Mouse (Mus musculus): ENCODE data around the gene Cadm4. TPM values are rescaled to one million over a fixed set of nuclear protein-coding genes. Genes with fewer than 3 reads are reported as not detected.
A peak's percentile ranks its signal among the peaks of the same experiment; 100 is the strongest.

Cadm4 gene
- polyA plus RNA-seq, 1 experiment from 2014 or later: 0.65 TPM

GRCm38 (mm10) chr7:24533031-24533571 is 51.3 kb downstream of the Cadm4 start:
- H3K27me3 ChIP-seq (replicated peaks): peaks cover 14% of the 10 kb centered on the region
- no peak overlapping the region for H3K9ac ChIP-seq
- H3K36me3 ChIP-seq: peaks cover 39% of the 10 kb centered on the region
- H3K9me3 ChIP-seq (replicated peaks): no peaks in the 10 kb centered on the region
- no peak overlapping the region for H3K4me3 ChIP-seq
- no peak for ATAC-seq (ENCODE audit: insufficient number of reproducible peaks, low FRiP score)
- no peak overlapping the region for H3K27ac ChIP-seq (ENCODE audit: poor library complexity, severe bottlenecking)
- no peak overlapping the region for H3K4me2 ChIP-seq
- peaks cover 22% of the 10 kb centered on the region for H3K4me1 ChIP-seq (replicated peaks)
- WGBS: 66% methylated on average over 28 of the region's 28 CpGs

DNA sequence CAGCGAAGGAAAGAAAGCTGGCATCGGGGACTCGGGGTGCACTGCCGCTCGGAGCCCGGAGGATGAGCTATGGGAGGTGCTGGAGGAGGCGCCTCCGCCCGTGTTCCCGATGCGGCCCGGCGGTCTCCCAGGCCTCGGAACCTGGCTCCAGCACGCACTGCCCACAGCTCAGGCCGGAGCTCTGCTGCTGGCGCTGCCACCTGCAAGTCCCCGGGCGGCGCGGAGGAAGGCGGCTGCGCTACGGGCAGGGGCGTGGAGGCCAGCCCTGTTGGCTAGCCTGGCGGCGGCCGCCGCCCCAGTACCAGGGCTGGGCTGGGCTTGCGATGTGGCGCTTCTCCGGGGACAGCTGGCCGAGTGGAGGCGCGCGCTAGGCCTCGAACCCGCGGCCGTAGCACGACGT is 52.0 kb downstream of the Cadm4 start:
- Histone ChIP-seq H3K4me3 (peak overlapping the region; percentile 6), H3K4me2 (peak overlapping the region; percentile 51), H3K9ac (peak overlapping the region; percentile 38; the same call in 1 of the 2 replicates), H3K27ac (ENCODE audit: poor library complexity, severe bottlenecking) (no peak overlapping the region), H3K36me3 (peaks cover 39% of the 10 kb centered on the region), H3K9me3 (replicated peaks) (no peaks in the 10 kb centered on the region), H3K4me1 (replicated peaks) (peaks cover 22% of the 10 kb centered on the region), H3K27me3 (replicated peaks) (peaks cover 14% of the 10 kb centered on the region)
- WGBS: 35% methylated on average over 42 of the region's 42 CpGs
- no peak for ATAC-seq (ENCODE audit: insufficient number of reproducible peaks, low FRiP score)

- peaks cover 20% of the 10 kb centered on the region for H3K4me1 ChIP-seq (replicated peaks)
- 0 out of 2 replicates have a peak overlapping the region, but pooled peaks have one; percentile 38 for H3K9ac ChIP-seq
- ATAC-seq (ENCODE audit: insufficient number of reproducible peaks, low FRiP score): no peak
- no peak overlapping the region for H3K27ac ChIP-seq (ENCODE audit: poor library complexity, severe bottlenecking)
- peaks cover 14% of the 10 kb centered on the region for H3K27me3 ChIP-seq (replicated peaks)
- H3K36me3 ChIP-seq: peaks cover 39% of the 10 kb centered on the region
- WGBS: 36% methylated on average over 19 of the region's 19 CpGs
- peak overlapping the region; percentile 51 for H3K4me2 ChIP-seq
- 0 out of 2 replicates have a peak, but pooled peaks cover 3% of the 10 kb centered on the region for H3K9me3 ChIP-seq (replicated peaks)
- H3K4me3 ChIP-seq: peak overlapping the region; percentile 6; the same call in 1 of the 2 replicates
Measured at GRCm38 (mm10) chr7:24534301-24534700, 52.5 kb downstream of the Cadm4 start.

GRCm38 (mm10) chr7:24537081-24537480 is 55.3 kb downstream of the Cadm4 start:
- Histone ChIP-seq H3K27me3 (replicated peaks) (peaks cover 14% of the 10 kb centered on the region), H3K27ac (ENCODE audit: poor library complexity, severe bottlenecking) (no peak overlapping the region), H3K4me1 (replicated peaks) (peaks cover 12% of the 10 kb centered on the region), H3K9ac (no peak overlapping the region), H3K4me3 (no peak overlapping the region), H3K36me3 (peaks cover 39% of the 10 kb centered on the region), H3K4me2 (no peak overlapping the region), H3K9me3 (replicated peaks) (0 out of 2 replicates have a peak, but pooled peaks cover 4% of the 10 kb centered on the region)
- WGBS: 83% methylated on average over 4 of the region's 4 CpGs
- no peak for ATAC-seq (ENCODE audit: insufficient number of reproducible peaks, low FRiP score)

- Histone ChIP-seq H3K27ac (ENCODE audit: poor library complexity, severe bottlenecking) (no peak overlapping the region), H3K4me3 (no peak overlapping the region), H3K27me3 (replicated peaks) (peaks cover 14% of the 10 kb centered on the region), H3K4me1 (replicated peaks) (peaks cover 9% of the 10 kb centered on the region), H3K9ac (no peak overlapping the region), H3K4me2 (no peak overlapping the region), H3K9me3 (replicated peaks) (0 out of 2 replicates have a peak, but pooled peaks cover 4% of the 10 kb centered on the region), H3K36me3 (peaks cover 37% of the 10 kb centered on the region)
- no peak for ATAC-seq (ENCODE audit: insufficient number of reproducible peaks, low FRiP score)
- WGBS: 82% methylated on average over 5 of the region's 5 CpGs
Measured at GRCm38 (mm10) chr7:24537591-24537990, 55.8 kb downstream of the Cadm4 start.

DNA sequence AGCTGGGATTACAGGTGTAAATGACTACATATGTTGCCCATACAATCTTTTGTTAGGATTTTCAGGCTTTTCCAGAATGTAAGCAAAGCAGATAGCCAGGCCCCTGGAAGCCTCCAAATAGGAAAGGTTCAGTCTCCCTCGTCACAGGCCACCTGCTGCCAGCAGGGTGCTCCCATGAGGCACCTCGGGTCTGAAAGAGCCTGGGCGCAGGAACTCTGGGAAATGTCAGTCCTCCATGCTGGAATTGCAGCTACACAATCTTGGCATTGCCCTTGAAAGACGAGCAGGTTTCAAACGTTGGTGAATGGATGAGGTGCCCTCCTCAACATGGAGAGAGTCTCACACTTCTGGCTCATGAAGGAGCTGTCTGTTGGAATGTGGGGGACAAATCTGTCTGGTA is 56.3 kb downstream of the Cadm4 start:
- Histone ChIP-seq H3K4me1 (replicated peaks) (peaks cover 9% of the 10 kb centered on the region), H3K27ac (ENCODE audit: poor library complexity, severe bottlenecking) (no peak overlapping the region), H3K9me3 (replicated peaks) (0 out of 2 replicates have a peak, but pooled peaks cover 4% of the 10 kb centered on the region), H3K36me3 (peaks cover 34% of the 10 kb centered on the region), H3K27me3 (replicated peaks) (peaks cover 11% of the 10 kb centered on the region), H3K9ac (no peak overlapping the region), H3K4me3 (no peak overlapping the region), H3K4me2 (no peak overlapping the region)
- no peak for ATAC-seq (ENCODE audit: insufficient number of reproducible peaks, low FRiP score)
- WGBS: 36% methylated on average over 5 of the region's 5 CpGs

DNA sequence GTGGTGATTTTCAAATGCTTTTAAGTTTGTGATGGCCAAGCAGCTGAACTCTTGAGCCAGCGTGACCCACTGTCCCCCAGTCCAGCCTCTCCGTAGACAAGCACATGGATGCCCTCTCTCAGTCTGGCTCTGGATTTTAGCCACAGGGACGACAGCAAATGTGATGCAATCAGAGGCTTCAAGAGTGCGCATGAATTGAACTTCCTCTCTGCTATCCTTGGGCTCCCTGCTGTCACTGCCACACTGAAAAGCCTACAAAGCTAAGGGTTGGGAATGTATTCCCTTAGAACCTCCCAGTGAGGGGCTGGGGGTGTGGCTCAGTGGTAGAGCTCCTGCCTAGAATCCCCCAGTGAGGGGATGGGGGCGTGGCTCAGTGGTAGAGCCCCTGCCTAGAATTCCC is 56.9 kb downstream of the Cadm4 start:
- H3K36me3 ChIP-seq: peaks cover 29% of the 10 kb centered on the region
- H3K4me2 ChIP-seq: no peak overlapping the region
- H3K4me3 ChIP-seq: no peak overlapping the region
- no peak for ATAC-seq (ENCODE audit: insufficient number of reproducible peaks, low FRiP score)
- WGBS: 78% methylated on average over 5 of the region's 5 CpGs
- H3K4me1 ChIP-seq (replicated peaks): peaks cover 7% of the 10 kb centered on the region
- no peak overlapping the region for H3K27ac ChIP-seq (ENCODE audit: poor library complexity, severe bottlenecking)
- H3K27me3 ChIP-seq (replicated peaks): peaks cover 6% of the 10 kb centered on the region
- H3K9me3 ChIP-seq (replicated peaks): 0 out of 2 replicates have a peak, but pooled peaks cover 4% of the 10 kb centered on the region
- H3K9ac ChIP-seq: no peak overlapping the region

- H3K4me1 ChIP-seq (replicated peaks): no peaks in the 10 kb centered on the region
- H3K9ac ChIP-seq: no peak overlapping the region
- ATAC-seq (ENCODE audit: insufficient number of reproducible peaks, low FRiP score): no peak
- H3K9me3 ChIP-seq (replicated peaks): 0 out of 2 replicates have a peak, but pooled peaks cover 4% of the 10 kb centered on the region
- no peak overlapping the region for H3K4me3 ChIP-seq
- no peaks in the 10 kb centered on the region for H3K27me3 ChIP-seq (replicated peaks)
- WGBS: 90% methylated on average over 4 of the region's 4 CpGs
- no peak overlapping the region for H3K27ac ChIP-seq (ENCODE audit: poor library complexity, severe bottlenecking)
- H3K4me2 ChIP-seq: no peak overlapping the region
- peaks cover 19% of the 10 kb centered on the region for H3K36me3 ChIP-seq
Measured at GRCm38 (mm10) chr7:24539686-24540085, 57.9 kb downstream of the Cadm4 start.

DNA sequence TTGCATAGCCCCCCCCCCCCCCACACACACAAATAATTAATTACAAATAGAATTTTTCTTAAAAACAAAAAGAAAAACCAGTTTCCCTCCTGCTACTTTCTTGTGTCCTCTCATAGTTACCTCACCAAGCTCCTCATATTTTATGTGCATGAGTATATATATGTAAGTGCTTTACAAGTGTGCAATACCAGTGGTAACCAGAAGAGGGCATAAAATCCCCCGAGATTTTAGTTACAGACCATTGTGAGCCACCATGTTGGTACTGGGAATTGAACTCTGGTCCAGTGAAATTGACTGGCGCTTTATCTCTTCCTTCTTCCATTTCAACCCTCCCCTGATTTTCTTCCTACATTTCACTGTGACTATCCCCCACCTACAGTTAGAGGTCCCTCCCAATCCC is 62.7 kb downstream of the Cadm4 start:
- Histone ChIP-seq H3K9ac (no peak overlapping the region), H3K9me3 (replicated peaks) (no peaks in the 10 kb centered on the region), H3K27ac (ENCODE audit: poor library complexity, severe bottlenecking) (no peak overlapping the region), H3K4me1 (replicated peaks) (peaks cover 15% of the 10 kb centered on the region), H3K36me3 (peaks cover 12% of the 10 kb centered on the region), H3K4me2 (no peak overlapping the region), H3K27me3 (replicated peaks) (no peaks in the 10 kb centered on the region), H3K4me3 (no peak overlapping the region)
- no peak for ATAC-seq (ENCODE audit: insufficient number of reproducible peaks, low FRiP score)
- WGBS: 81% methylated on average over 2 of the region's 2 CpGs

DNA sequence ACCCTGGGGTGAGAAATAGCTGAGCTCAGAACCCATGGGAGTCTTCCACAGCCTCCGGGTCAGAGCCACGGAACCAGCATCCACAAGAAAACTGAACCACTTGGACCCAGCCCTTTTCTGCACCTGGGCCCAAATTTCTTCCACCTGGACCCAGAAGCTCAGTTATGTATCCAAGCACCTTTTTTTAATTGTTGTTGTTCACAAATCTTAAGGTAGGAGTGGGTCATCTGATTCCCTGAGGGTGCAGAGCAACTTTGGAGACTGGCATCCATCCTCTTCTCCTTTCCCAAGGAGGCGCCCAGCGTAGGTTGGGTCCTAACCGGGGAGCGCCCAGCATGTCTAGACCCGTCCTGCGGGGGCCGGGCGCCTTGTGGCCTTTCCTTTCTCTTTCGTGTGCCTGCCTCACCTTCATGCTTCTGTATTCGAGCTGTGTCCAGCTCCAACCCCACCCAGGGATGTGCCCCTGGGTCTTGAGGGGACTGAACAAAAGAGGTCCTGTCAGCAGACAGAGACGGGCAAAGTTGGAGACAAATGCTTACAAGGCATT is 64.3 kb downstream of the Cadm4 start, which contains the start of the genes Pinlyp and Xrcc1:
TSS of gene Pinlyp (minus strand) at position 51 of the 547 bp plus-strand sequence.
TSS of gene Xrcc1 (plus strand) at position 222 of the 547 bp plus-strand sequence.
- peak within 1 kb of the TSS; percentile 89 for H3K9ac ChIP-seq
- 34% methylated on average over 13 of the region's 13 CpGs for WGBS
- H3K4me2 ChIP-seq: peak within 1 kb of the TSS; percentile 73
- peak within 1 kb of the TSS; percentile 88 for H3K4me3 ChIP-seq
- H3K27ac ChIP-seq (ENCODE audit: poor library complexity, severe bottlenecking): peak within 1 kb of the TSS; percentile 69
- H3K4me1 ChIP-seq (replicated peaks): peaks cover 18% of the 10 kb centered on the region
- H3K9me3 ChIP-seq (replicated peaks): no peaks in the 10 kb centered on the region
- peaks cover 28% of the 10 kb centered on the region for H3K36me3 ChIP-seq
- ATAC-seq (ENCODE audit: insufficient number of reproducible peaks, low FRiP score): no peak
- no peaks in the 10 kb centered on the region for H3K27me3 ChIP-seq (replicated peaks)

GRCm38 (mm10) chr7:24546634-24547389 is 65.0 kb downstream of the Cadm4 start:
- Histone ChIP-seq H3K9ac (peak overlapping the region; percentile 89), H3K36me3 (peaks cover 34% of the 10 kb centered on the region), H3K27me3 (replicated peaks) (no peaks in the 10 kb centered on the region), H3K27ac (ENCODE audit: poor library complexity, severe bottlenecking) (peak overlapping the region; percentile 69), H3K4me2 (peak overlapping the region; percentile 73), H3K9me3 (replicated peaks) (no peaks in the 10 kb centered on the region), H3K4me3 (peak overlapping the region; percentile 88), H3K4me1 (replicated peaks) (peaks cover 18% of the 10 kb centered on the region)
- under 1% methylated on average over 57 of the region's 57 CpGs for WGBS
- peak; percentile 99 for ATAC-seq (ENCODE audit: insufficient number of reproducible peaks, low FRiP score)

Measured in heart, embryonic 12.5 days (tissue).